Mouse (Mus musculus) ES-E14 (cell line): ENCODE results near the gene Abhd4.

ENCODE experiments used
- CHD2 ChIP-seq: IDR thresholded peaks from 2 replicates; pipeline ENCODE4 v1.6.1; 2014; ENCODE audit warnings: mild to moderate bottlenecking, low read depth, low read length, inconsistent platforms
- MAFK ChIP-seq: IDR thresholded peaks from 2 replicates; pipeline ENCODE4 v1.6.1; 2014; ENCODE audit warnings: mild to moderate bottlenecking, low read depth, low read length, inconsistent platforms; ENCODE audit not compliant: insufficient read depth
- ZNF384 ChIP-seq: IDR thresholded peaks from 2 replicates; pipeline ENCODE4 v1.6.1; 2012; ENCODE audit warnings: low read depth, low read length, inconsistent platforms

- TF ChIP-seq CHD2, result no peak
- no peak for TF ChIP-seq ZNF384
- no peak for TF ChIP-seq MAFK
Measured at GRCm38 (mm10) chr14:54219256-54219655, 34.7 kb upstream of the Abhd4 start.
